Mouse (Mus musculus): Measurements from ENCODE around the gene Plscr4.
A peak's percentile ranks its signal among the peaks of the same experiment; 100 is the strongest.

Plscr4 gene

DNA sequence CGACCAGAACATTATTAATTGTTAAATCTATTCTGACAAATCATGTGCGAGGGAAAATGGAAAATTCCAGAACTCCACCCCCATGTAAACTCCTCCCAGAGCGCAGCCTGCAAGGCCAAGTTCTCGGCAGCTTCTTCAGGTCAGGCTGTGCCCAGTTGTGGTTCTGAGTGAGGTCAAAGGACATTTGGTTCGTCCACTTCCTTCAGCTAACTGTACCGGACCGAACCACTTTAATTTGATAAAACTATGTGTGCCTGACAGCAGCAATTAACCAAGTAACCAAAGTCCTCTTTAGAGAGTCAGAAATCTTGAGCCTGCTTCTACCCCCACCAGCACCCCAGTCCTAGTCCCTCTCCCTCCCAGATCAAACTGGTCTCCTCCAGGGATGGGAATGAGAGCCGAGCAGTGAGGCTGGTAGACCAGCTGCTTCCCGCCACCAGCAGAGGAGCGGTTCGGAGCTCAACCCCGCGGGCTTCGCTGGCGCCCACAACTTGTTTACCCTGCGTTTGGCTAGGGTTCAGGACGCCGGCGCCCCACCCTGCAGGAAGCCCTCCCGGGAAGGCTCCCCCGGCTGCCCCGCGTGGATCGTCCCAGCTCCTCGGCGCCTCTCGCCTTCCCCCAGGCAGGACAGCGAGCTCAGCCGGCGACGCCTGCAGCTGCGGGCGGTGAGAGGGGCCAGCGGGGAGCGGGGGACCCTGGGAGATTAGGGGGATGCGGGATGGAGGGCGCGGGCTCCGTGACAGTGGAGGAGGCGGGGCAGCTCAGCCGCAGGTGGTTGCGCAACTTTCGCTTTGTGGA lies at the start of gene Plscr4:
Gene Plscr4, plus strand, starts transcription at position 113 of the 798 bp plus-strand sequence.
- DNase-seq (ENCODE audit: low read depth), result no peak

DNA sequence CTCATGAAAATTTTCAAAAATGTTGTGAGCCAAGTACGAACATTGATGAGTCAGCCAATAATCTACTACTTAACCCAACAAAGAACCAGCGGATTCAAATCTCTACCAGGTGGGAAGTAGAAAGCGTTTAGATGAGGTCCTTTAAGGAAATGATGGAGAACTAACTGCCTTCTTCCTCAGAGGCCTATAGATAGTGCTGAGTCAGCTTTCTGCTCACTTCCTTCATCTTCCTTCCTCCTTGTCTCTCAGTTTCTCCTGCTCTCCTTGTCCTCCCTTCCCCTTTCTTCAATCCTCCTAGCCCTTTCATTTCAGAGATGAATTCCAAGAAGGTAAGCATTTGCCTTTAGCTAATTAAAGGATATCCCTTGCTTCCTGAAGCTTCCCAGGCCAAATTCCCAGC lies 46.9 kb upstream of the Plscr4 start:
- no peak for DNase-seq (ENCODE audit: low read depth)

DNA sequence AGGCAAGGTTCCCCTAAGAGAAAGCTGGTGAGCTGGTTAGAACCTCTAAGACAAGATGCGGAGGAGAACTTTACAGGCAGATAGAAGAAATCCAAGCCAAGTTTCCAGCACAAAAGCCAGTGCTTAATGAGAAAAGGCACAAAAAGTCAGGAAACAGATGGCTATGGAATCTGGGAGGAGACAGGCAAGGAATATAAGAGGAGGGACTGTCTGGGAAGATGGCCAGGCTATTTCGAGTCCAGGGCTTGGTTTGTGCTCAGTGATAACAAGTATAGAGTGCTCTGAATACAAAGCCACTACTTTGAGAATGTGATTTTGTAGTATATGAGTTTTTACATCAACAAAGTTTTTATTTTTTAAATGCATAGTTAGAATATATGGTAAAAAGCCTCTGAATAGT lies 45.1 kb upstream of the Plscr4 start:
- DNase-seq (ENCODE audit: low read depth), result no peak

DNA sequence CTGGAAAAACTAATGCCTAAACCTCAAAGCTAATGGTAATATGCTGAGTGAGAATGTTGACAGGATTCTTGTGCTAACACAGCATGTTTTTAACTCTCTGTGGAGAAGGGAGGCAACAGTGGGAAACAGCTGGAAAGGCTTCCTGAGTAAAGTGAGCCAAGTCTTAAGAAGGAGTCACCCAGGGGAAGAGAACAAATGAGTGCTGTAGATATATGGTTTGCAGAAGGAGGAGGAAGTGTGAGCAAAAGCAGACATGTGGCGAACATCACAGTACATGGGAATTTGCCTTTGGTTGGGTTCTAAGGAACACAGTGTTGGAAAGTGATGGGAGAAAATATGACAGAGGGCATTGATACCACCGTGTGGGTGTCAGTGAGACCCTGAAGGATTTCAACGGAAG lies 43.5 kb upstream of the Plscr4 start:
- no peak for DNase-seq (ENCODE audit: low read depth)

DNA sequence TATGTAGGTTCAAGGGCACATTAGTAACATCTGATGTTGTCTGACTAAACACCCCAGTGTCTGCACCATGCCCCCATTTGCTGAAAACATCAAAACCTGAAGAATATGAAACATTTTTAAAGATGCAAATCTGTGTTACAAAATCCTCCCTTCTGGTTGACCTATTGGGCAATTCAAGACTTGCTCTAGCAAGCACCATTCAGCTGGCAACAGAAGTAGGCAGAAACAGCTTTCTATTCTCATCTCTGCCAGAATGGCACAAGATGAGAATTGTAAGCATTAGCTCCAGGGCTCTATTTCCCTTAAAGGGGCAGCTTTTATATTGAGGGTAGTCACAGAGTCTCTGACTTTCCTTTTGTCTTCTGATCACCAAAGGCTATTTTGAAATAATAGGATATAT lies 19.4 kb upstream of the Plscr4 start:
- no peak for DNase-seq (ENCODE audit: low read depth)

DNA sequence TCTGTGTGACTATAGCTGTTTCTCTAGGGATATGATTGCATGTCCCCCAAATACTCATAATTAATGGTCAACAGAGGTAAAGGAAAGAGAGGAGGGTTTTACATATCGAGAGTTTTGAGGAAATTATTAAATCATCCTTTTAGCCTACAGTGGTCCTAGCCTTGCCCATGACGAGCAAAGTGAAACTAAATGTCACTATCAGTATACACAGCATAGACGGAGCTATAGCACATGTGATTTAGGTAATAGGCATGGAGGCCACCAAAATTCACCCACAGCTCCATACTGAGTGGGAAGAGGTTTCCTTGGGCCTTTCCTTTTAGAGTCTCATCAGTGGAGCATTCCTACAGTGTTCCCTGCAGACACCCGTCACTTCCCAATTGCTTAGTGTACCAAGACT lies 15.7 kb upstream of the Plscr4 start:
- no peak for DNase-seq (ENCODE audit: low read depth)

DNA sequence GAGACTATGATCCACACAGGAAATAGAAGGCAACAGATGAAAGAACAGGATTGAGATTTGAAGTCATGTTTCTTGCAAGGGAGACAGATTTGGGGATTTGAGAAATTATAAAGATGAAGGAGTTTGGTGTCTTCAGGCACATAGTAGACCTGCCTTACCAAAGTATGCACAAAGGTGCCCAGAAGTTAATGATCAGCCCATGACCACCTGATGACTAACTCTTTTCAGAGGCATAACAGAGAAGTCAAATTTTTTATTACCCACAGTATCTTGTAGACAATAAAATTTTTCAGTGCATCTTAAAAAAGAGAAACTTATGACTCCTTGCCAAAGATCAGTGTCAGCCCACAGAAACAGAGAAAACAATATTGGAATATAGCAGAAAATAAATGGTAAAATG lies 12.6 kb upstream of the Plscr4 start:
- no peak for DNase-seq (ENCODE audit: low read depth)

DNA sequence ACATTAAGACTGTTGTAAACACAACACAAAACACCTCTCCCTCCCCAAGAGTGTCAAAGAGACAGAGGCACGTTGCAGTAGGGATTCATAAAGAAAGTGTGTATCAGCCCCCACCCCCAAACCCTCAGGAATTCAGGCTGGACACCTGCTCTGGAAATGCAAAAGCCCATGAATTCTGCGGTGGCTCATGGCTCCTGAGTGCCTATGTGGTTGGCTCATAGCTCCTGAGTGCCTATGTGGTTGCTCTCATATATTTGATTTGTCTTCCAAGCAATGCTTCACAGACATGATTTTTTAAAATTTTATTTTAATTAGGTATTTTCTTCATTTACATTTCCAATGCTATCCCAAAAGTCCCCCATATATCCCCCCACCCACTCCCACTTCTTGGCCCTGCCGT lies 568 bp upstream of the Plscr4 start:
- no peak for DNase-seq (ENCODE audit: low read depth)

GRCm38 (mm10) chr9:92458059-92458402 lies 858 bp downstream of the Plscr4 start:
- DNase-seq (ENCODE audit: low read depth), result no peak

DNA sequence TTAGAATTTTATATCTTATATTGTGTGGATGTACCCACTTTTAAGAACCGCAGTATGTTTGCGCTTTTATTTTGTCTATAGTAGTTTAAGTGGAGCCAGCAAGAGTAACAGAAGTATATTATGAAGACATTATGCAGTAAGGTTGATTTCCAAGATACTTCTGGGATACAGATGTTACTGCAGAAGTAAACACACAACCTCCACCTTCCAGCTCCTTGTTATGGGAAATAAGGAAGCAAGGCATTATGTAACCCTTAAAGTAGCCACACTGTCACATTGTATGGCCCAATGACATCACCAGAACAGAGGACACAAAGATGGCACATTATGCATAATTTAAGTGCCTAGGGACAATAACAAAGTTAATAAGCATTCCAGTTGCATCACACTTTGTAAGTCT lies 1.2 kb downstream of the Plscr4 start:
- no peak for DNase-seq (ENCODE audit: low read depth)

DNA sequence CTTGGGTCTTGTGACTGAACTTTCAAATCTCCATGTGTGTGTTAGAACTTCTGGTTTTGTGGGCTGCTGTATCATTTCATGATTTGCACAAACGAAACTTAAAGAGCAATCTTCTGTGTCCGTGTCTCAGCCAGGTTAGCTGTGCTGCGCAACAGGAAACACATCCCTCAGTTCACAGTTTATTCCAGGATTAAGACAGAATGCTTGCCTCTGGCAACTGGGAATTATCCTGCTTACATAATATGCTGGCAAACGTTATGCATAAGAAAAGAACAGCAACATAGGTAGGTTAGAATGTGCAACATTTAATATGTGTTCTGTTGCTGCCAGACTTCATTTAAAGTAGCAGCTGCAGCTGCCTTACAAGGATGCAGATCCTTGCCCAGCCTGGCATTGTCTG lies 10.6 kb downstream of the Plscr4 start:
- DNase-seq (ENCODE audit: low read depth), result no peak

GRCm38 (mm10) chr9:92472256-92472855 lies 15.2 kb downstream of the Plscr4 start:
- DNase-seq (ENCODE audit: low read depth), result no peak

DNA sequence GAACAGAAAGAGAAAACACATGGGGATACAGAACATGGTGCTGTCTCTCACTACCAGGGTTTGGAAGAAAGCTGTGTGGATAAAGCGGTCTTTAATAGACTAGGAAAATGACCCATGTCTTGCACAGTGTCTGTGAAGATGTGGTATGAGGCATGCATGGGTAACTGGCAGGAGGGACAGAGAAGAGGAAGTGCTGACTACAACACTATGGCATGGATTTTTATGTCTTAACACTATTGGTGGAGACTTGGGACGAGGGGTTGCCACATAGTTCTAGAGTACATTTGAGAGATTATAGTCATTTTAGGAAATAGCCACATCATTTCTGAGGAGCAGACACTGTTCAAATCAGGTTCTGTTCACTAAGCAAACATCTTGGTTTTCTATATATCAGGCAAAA lies 16.0 kb downstream of the Plscr4 start:
- no peak for DNase-seq (ENCODE audit: low read depth)

DNA sequence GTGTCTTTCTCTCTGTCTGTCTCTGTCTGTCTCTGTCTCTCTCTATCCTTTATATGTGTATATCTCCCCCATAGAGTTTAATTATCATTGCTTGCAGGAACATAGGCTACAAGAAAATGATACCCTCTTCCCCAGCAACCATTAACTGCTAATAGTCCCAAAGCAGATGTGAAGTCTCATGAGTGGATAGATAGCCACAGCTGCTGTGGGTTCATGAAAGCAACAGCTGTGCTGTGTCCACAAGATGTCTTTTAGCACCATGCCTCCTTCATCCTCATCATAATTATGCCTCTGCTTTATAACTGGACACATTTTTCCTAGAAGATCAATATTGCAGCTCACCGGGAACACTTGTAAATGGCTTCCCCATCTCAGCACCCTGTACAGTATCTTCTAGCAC lies 17.1 kb downstream of the Plscr4 start:
- no peak for DNase-seq (ENCODE audit: low read depth)

DNA sequence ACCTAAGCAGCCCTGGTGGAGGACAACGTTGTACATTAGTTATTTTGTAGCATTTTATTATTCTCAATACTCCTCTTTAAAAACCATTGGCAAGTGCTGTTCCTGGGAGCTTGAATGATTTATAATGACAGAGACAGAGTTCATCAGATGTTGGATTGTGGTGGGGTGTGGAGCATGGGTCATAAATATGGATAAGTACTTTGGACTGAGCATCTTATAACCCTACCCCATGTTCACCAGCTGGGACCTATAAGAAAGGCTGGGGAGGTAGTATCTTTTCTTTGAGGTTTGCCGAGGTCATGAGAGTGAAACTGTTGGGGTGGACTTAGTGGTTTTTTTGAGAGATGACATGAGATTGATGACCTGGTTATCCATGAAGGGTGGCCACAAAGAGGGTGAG lies 24.5 kb downstream of the Plscr4 start:
- DNase-seq (ENCODE audit: low read depth), result no peak

DNA sequence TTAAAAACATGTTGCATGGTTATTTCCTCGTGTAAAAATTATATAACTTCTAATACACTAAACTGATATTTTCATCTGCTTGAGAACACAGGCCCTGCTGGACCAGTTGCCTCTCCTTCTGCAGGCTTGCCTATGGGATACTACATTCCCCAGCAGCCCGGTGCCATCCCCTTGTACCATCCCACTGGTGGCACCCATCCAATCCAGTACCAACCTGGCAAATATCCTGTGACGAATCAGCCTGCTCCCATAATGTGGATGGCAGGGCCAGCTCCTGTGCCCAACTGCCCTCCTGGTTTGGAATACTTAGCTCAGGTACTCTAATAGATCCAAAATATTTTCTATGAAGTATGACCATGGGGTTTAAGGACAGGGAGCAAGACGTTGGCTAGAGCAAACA lies 25.4 kb downstream of the Plscr4 start:
- DNase-seq (ENCODE audit: low read depth), result no peak

- DNase-seq (ENCODE audit: low read depth), result no peak
Measured at GRCm38 (mm10) chr9:92484710-92485267, 27.6 kb downstream of the Plscr4 start.

GRCm38 (mm10) chr9:92489857-92490256 lies 32.7 kb downstream of the Plscr4 start:
- DNase-seq (ENCODE audit: low read depth), result no peak

GRCm38 (mm10) chr9:92490319-92490718 lies 33.1 kb downstream of the Plscr4 start:
- DNase-seq (ENCODE audit: low read depth), result no peak

GRCm38 (mm10) chr9:92491274-92491673 lies 34.1 kb downstream of the Plscr4 start:
- no peak for DNase-seq (ENCODE audit: low read depth)

DNA sequence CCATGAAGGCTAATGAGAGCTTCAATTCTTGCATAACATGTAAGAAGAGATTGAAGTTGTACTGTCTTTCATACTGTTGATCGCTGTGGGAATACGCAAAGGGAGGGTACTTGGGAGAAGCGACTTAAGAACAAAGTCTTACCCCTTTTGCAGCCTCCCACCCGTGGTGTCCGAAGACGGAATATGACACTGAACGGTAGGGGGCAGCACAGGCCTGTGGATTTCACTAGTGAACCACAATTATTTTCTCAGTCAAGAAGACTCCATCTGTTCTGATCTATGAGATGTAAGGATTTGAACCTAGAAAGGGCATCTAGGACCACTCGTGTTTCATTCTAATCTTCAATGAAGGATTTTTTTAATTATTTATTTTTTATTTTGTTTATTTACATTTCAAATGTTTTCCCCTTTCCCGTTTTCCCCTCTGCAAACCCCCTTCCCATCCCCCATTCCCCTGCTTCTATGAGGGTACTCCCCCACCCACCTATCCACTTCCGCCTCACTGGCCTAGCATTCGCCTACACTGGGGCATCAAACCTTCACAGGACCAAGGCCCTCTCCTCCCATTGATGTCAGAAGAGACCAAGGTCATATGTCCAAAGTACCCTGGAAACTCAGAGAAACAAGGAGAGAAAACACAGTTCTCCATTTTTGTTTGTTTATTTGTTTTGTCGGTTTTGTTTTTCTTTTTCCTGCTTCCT lies 42.7 kb downstream of the Plscr4 start:
- DNase-seq (ENCODE audit: low read depth), result peak; percentile 52

GRCm38 (mm10) chr9:92504256-92504655 lies 47.1 kb downstream of the Plscr4 start:
- DNase-seq (ENCODE audit: low read depth), result no peak

DNA sequence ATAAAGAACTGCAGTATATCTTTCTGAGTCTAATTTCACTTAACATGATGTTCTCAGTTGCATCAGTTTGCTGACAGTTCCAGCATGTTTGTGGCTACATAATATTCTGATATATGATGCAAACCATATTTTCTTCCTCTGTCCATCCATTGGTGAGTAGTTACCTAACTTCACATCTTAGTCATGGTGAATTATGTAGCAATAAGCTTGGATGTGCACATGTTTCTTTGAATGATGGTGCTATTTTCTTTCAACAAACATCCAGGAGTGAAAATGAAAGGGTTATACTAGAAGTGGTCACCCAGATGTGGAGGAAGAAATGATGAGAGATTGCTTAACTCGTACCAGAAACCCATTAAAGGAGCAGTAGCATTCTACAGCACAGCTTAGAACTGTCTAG lies 47.7 kb downstream of the Plscr4 start:
- no peak for DNase-seq (ENCODE audit: low read depth)
